Mouse (Mus musculus) cerebellum, adult 11 months (tissue): ENCODE measurements around the gene Gm20521.
"Not testable (repeated sequence)": the region's sequence is repeated elsewhere in the genome, so short reads cannot be mapped to it uniquely, and the experiment has no call there.

Experiments used
- DNase-seq: peaks from one replicate; pipeline ENCODE4 v3.0.0; 2022

The Gm20521 gene

GRCm38 (mm10) chr14:54937361-54938182 lies 54.3 kb downstream of the Gm20521 start:
- no peak for DNase-seq

GRCm38 (mm10) chr14:54938431-54939219 lies 55.4 kb downstream of the Gm20521 start:
- no peak for DNase-seq

GRCm38 (mm10) chr14:54939434-54940175 lies 56.4 kb downstream of the Gm20521 start:
- peak; percentile 50 for DNase-seq

GRCm38 (mm10) chr14:54940176-54940530 lies 56.9 kb downstream of the Gm20521 start:
- no peak for DNase-seq

GRCm38 (mm10) chr14:54941024-54941978 lies 58.1 kb downstream of the Gm20521 start:
- DNase-seq: no peak

- no peak for DNase-seq
Observed at GRCm38 (mm10) chr14:54942479-54942878, 59.2 kb downstream of the Gm20521 start.

GRCm38 (mm10) chr14:54943971-54944370 lies 60.7 kb downstream of the Gm20521 start:
- DNase-seq: no peak

- no peak for DNase-seq
Observed at GRCm38 (mm10) chr14:54944939-54945338, 61.7 kb downstream of the Gm20521 start.

GRCm38 (mm10) chr14:54945975-54946704 lies 62.9 kb downstream of the Gm20521 start:
- no peak for DNase-seq

GRCm38 (mm10) chr14:54947008-54947407 lies 63.8 kb downstream of the Gm20521 start:
- DNase-seq: not testable (repeated sequence)
